Mouse (Mus musculus): ENCODE data around the gene Nptxr. TPM values are rescaled to one million over a fixed set of nuclear protein-coding genes. Genes with fewer than 3 reads are reported as not detected.

Nptxr gene
- total and polyA plus RNA-seq, 3 experiments = 0.09 to 2.1 (median 0.14) TPM

DNA sequence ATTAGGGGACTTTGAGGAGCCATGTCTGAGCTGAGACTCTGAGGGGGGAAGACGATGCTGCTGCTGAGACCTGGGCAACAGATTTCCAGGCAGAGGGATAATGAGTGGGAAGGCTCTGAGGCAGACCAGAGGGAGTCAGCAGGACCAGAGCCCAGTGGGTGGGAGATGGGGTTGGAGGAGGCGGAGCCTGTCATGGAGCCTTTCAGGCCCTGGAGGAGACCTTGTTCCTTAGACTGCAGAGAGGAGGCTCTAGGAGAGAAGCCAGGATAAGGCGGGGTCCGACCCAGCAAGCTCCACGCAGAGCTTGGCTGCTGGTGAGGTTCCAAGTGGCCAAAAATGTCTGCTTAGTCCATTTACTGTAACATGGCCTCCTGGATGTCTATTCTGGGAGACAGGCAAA, 42.5 kb upstream of the Nptxr start:
- no peaks in the 10 kb centered on the region for H3K36me3 ChIP-seq (replicated peaks in 1 of 2; ENCODE audit: control insufficient read depth in 1 of 2, insufficient read depth in 1 of 2, low read length in 1 of 2)
- in situ Hi-C loops (cut with MboI; ENCODE audit: low pct_ligation_motif_present, low pct_unique_long_range_greater_than_20kb, low sequenced_read_pairs) (no loop called here), dilution Hi-C loops (cut with MboI; ENCODE audit: extremely low pct_ligation_motif_present, extremely low pct_unique_long_range_greater_than_20kb, low sequenced_read_pairs) (no loop called here)
- no peak overlapping the region for H3K9ac ChIP-seq (ENCODE audit: insufficient read depth, low read depth)
- no peak overlapping the region for H3K4me2 ChIP-seq (ENCODE audit: insufficient read depth, low read depth, poor library complexity, severe bottlenecking)
- peaks cover 3% of the 10 kb centered on the region for H3K27me3 ChIP-seq (replicated peaks)
- H3K79me2 ChIP-seq (replicated peaks; ENCODE audit: control insufficient read depth, extremely low read depth, insufficient read depth, poor library complexity, severe bottlenecking) = no peaks in the 10 kb centered on the region
- TF ChIP-seq MAFK (IDR thresholded peaks at IDR 0.05; ENCODE audit: insufficient replicate concordance, low read length) (no peak), ZMIZ1 (IDR thresholded peaks at IDR 0.05; ENCODE audit: low read depth, low read length) (no peak), POLR2AphosphoS2 (IDR thresholded peaks at IDR 0.05; ENCODE audit: low read depth, low read length) (no peak), MYC (IDR thresholded peaks at IDR 0.05; ENCODE audit: low read depth, low read length) (no peak), MXI1 (IDR thresholded peaks at IDR 0.05; ENCODE audit: low read depth, low read length) (no peak), SIN3A (IDR thresholded peaks at IDR 0.05; ENCODE audit: low read length) (no peak), CHD1 (IDR thresholded peaks at IDR 0.05; ENCODE audit: low read depth, low read length) (no peak), CTCF (conservative IDR thresholded peaks at IDR 0.05 in 1 of 2, IDR thresholded peaks at IDR 0.05 in 1 of 2; ENCODE audit: low read depth in 2 of 2, low read length in 2 of 2) (no peak), USF1 (IDR thresholded peaks at IDR 0.05; ENCODE audit: low read depth, low read length) (no peak), IRF4 (IDR thresholded peaks at IDR 0.05; ENCODE audit: low read depth, low read length) (no peak), NELFE (IDR thresholded peaks at IDR 0.05; ENCODE audit: low read depth, low read length) (no peak), PAX5 (IDR thresholded peaks at IDR 0.05; ENCODE audit: low read length) (no peak), JUN (IDR thresholded peaks at IDR 0.05; ENCODE audit: insufficient read depth, low read depth, low read length) (no peak), CHD2 (IDR thresholded peaks at IDR 0.05; ENCODE audit: low read length) (no peak), ELF1 (IDR thresholded peaks at IDR 0.05; ENCODE audit: low read depth, low read length) (no peak), MEF2A (IDR thresholded peaks at IDR 0.05; ENCODE audit: borderline replicate concordance, low read depth, low read length) (no peak), KAT2A (IDR thresholded peaks at IDR 0.05; ENCODE audit: insufficient replicate concordance, low read length) (no peak)
- no peak for DNase-seq (ENCODE audit: extremely low read depth)
- H3K4me3 ChIP-seq (replicated peaks in 1 of 3; ENCODE audit: low read depth in 2 of 3, low read length in 2 of 3, poor library complexity in 1 of 3) = no peak overlapping the region
- H3K4me1 ChIP-seq (ENCODE audit: control insufficient read depth in 1 of 2, insufficient read depth in 2 of 2) = peaks cover 0 to 4% of the 10 kb centered on the region in 2 experiments; a peak in 1 of 4 replicates
- H3K9me3 ChIP-seq (replicated peaks; ENCODE audit: low read length) = peaks cover 9% of the 10 kb centered on the region
- no peak overlapping the region for H3K27ac ChIP-seq (ENCODE audit: insufficient read depth, low read depth)

DNA sequence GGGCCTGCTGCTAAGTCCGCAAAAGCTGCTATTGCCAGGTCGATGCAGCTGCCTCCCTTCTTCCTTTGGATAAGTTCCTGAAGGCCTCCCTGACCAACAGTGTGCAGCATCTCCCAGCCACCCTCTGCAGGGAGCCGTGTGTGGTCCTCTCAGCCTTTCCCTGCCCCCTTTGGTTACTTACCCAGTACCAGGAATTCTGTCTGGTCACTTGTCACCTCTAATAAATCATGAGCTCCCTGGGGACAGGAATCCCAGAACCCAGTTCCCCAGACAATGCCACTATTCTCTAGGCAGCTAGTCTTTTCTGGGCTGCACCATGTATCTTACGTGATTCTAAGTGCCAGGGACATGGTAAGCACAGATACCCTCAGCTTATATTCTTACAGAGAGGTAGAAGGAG, 41.4 kb upstream of the Nptxr start:
- peaks cover 9% of the 10 kb centered on the region for H3K9me3 ChIP-seq (replicated peaks; ENCODE audit: low read length)
- no peak for TF ChIP-seq NELFE (IDR thresholded peaks at IDR 0.05; ENCODE audit: low read depth, low read length)
- no peak for TF ChIP-seq BHLHE40 (IDR thresholded peaks at IDR 0.05; ENCODE audit: low read depth, low read length)
- no peak for TF ChIP-seq CHD2 (IDR thresholded peaks at IDR 0.05; ENCODE audit: low read length)
- no peak for TF ChIP-seq POLR2A (IDR thresholded peaks at IDR 0.05; ENCODE audit: low read depth, low read length)
- TF ChIP-seq E2F4 (IDR thresholded peaks at IDR 0.05; ENCODE audit: insufficient replicate concordance, low read depth, low read length) = no peak
- no peak for TF ChIP-seq RAD21 (IDR thresholded peaks at IDR 0.05; ENCODE audit: low read depth, low read length)
- TF ChIP-seq HCFC1 (IDR thresholded peaks at IDR 0.05; ENCODE audit: low read depth, low read length) = no peak
- no peak for TF ChIP-seq ETS1 (conservative IDR thresholded peaks at IDR 0.05; ENCODE audit: low read depth, low read length)
- no peak for TF ChIP-seq USF1 (IDR thresholded peaks at IDR 0.05; ENCODE audit: low read depth, low read length)
- no peak for TF ChIP-seq ZKSCAN1 (IDR thresholded peaks at IDR 0.05; ENCODE audit: borderline replicate concordance, low read depth, low read length)
- no peak for TF ChIP-seq PAX5 (IDR thresholded peaks at IDR 0.05; ENCODE audit: low read length)
- TF ChIP-seq NRF1 (IDR thresholded peaks at IDR 0.05; ENCODE audit: low read depth, low read length) = no peak
- no peak for TF ChIP-seq SIN3A (IDR thresholded peaks at IDR 0.05; ENCODE audit: low read length)
- no peak for TF ChIP-seq MXI1 (IDR thresholded peaks at IDR 0.05; ENCODE audit: low read depth, low read length)
- TF ChIP-seq UBTF (IDR thresholded peaks at IDR 0.05; ENCODE audit: low read depth, low read length) = no peak
- TF ChIP-seq JUND (conservative IDR thresholded peaks at IDR 0.05; ENCODE audit: low read depth, low read length) = no peak
- no peak for TF ChIP-seq ZMIZ1 (IDR thresholded peaks at IDR 0.05; ENCODE audit: low read depth, low read length)
- no peak for TF ChIP-seq TCF12 (IDR thresholded peaks at IDR 0.05; ENCODE audit: low read depth, low read length)
- TF ChIP-seq MYC (IDR thresholded peaks at IDR 0.05; ENCODE audit: low read depth, low read length) = no peak
- H3K79me2 ChIP-seq (replicated peaks; ENCODE audit: control insufficient read depth, extremely low read depth, insufficient read depth, poor library complexity, severe bottlenecking) = no peaks in the 10 kb centered on the region
- H3K27ac ChIP-seq (ENCODE audit: insufficient read depth, low read depth) = no peak overlapping the region
- dilution Hi-C loops (cut with MboI; ENCODE audit: extremely low pct_ligation_motif_present, extremely low pct_unique_long_range_greater_than_20kb, low sequenced_read_pairs) = no loop called here
- in situ Hi-C loops (cut with MboI; ENCODE audit: low pct_ligation_motif_present, low pct_unique_long_range_greater_than_20kb, low sequenced_read_pairs) = no loop called here
- H3K27me3 ChIP-seq (replicated peaks) = peaks cover 8% of the 10 kb centered on the region
- no peak overlapping the region for H3K4me3 ChIP-seq (replicated peaks in 1 of 3; ENCODE audit: low read depth in 2 of 3, low read length in 2 of 3, poor library complexity in 1 of 3)
- no peak overlapping the region for H3K4me2 ChIP-seq (ENCODE audit: insufficient read depth, low read depth, poor library complexity, severe bottlenecking)
- H3K36me3 ChIP-seq (replicated peaks in 1 of 2; ENCODE audit: control insufficient read depth in 1 of 2, insufficient read depth in 1 of 2, low read length in 1 of 2) = no peaks in the 10 kb centered on the region
- H3K9ac ChIP-seq (ENCODE audit: insufficient read depth, low read depth) = no peak overlapping the region
- H3K4me1 ChIP-seq (ENCODE audit: control insufficient read depth in 1 of 2, insufficient read depth in 2 of 2) = peaks cover 3 to 4% of the 10 kb centered on the region in 2 experiments; a peak in 1 of 4 replicates
- no peak for DNase-seq (ENCODE audit: extremely low read depth)

Data from CH12.LX (cell line).